Mouse (Mus musculus): ENCODE results near the gene Ccdc57.
"Not testable (repeated sequence)": the region's sequence is repeated elsewhere in the genome, so short reads cannot be mapped to it uniquely, and the experiment has no call there.

Ccdc57 gene

GRCm38 (mm10) chr11:120784064-120784791 is 148.4 kb downstream of the Ccdc57 start, which contains the start of the genes Rfng and Gps1:
TSS of gene Rfng (minus strand) at chr11:120784207.
TSS of gene Gps1 (plus strand) at chr11:120784272.
- peak; percentile 86 for DNase-seq (ENCODE audit: low spot score)

GRCm38 (mm10) chr11:120783426-120784063 is 149.1 kb downstream of the Ccdc57 start:
- DNase-seq (ENCODE audit: low spot score): no peak

GRCm38 (mm10) chr11:120781361-120781760 is 151.3 kb downstream of the Ccdc57 start:
- DNase-seq (ENCODE audit: low spot score): not testable (repeated sequence)

GRCm38 (mm10) chr11:120779876-120780275 is 152.8 kb downstream of the Ccdc57 start:
- DNase-seq (ENCODE audit: low spot score): no peak

GRCm38 (mm10) chr11:120777123-120777522 is 155.5 kb downstream of the Ccdc57 start:
- DNase-seq (ENCODE audit: low spot score): no peak

All from testis, postnatal 10 days (tissue).